Mouse (Mus musculus): ENCODE data around the gene Sfrp5. TPM values are rescaled to one million over a fixed set of nuclear protein-coding genes. Genes with fewer than 3 reads are reported as not detected.
A peak's percentile ranks its signal among the peaks of the same experiment; 100 is the strongest.

The Sfrp5 gene
- 0.14 TPM in 1 of 2 replicates, not detected in the other for polyA plus RNA-seq (2016; fragmentation: Nextera tagmentation; extraction: Ambion mirVana)

GRCm38 (mm10) chr19:42201696-42202381 lies at the start of gene Sfrp5:
Gene Sfrp5 (minus strand): TSS chr19:42202252.
- no peaks in the 10 kb centered on the region for H3K9me3 ChIP-seq
- H3K27ac ChIP-seq = no peak within 1 kb of the TSS
- WGBS = under 1% methylated on average over 60 of the region's 60 CpGs
- H3K27me3 ChIP-seq (ENCODE audit: poor library complexity, severe bottlenecking) = peaks cover 80% of the 10 kb centered on the region
- H3K4me3 ChIP-seq = peak within 1 kb of the TSS; percentile 39
- DNase-seq (ENCODE audit: extremely low spot score, low spot score) = peak; percentile 26
- peaks cover 29% of the 10 kb centered on the region for H3K4me1 ChIP-seq
- no peaks in the 10 kb centered on the region for H3K36me3 ChIP-seq (replicated peaks)

GRCm38 (mm10) chr19:42249976-42250914 lies 48.2 kb upstream of the Sfrp5 start:
- Histone ChIP-seq H3K27me3 (ENCODE audit: poor library complexity, severe bottlenecking) (peaks cover 22% of the 10 kb centered on the region), H3K4me3 (no peak overlapping the region), H3K9me3 (no peaks in the 10 kb centered on the region), H3K36me3 (replicated peaks) (no peaks in the 10 kb centered on the region), H3K27ac (no peak overlapping the region), H3K4me1 (peaks cover 2% of the 10 kb centered on the region)
- WGBS = 81% methylated on average over 11 of the region's 11 CpGs
- DNase-seq (ENCODE audit: extremely low spot score, low spot score) = no peak

- Histone ChIP-seq H3K36me3 (replicated peaks) (no peaks in the 10 kb centered on the region), H3K27me3 (ENCODE audit: poor library complexity, severe bottlenecking) (no peaks in the 10 kb centered on the region), H3K4me1 (peaks cover 2% of the 10 kb centered on the region; the same call in 1 of the 2 replicates), H3K4me3 (no peak within 1 kb of the TSS), H3K9me3 (no peaks in the 10 kb centered on the region), H3K27ac (no peak within 1 kb of the TSS)
- 91% methylated on average over 3 of the region's 3 CpGs for WGBS
- DNase-seq (ENCODE audit: extremely low spot score, low spot score) = no peak
Measured at GRCm38 (mm10) chr19:42247519-42247918, 45.5 kb upstream of the Sfrp5 start, which contains the start of gene Golga7b. Gene Golga7b (plus strand): TSS chr19:42247574.

DNA sequence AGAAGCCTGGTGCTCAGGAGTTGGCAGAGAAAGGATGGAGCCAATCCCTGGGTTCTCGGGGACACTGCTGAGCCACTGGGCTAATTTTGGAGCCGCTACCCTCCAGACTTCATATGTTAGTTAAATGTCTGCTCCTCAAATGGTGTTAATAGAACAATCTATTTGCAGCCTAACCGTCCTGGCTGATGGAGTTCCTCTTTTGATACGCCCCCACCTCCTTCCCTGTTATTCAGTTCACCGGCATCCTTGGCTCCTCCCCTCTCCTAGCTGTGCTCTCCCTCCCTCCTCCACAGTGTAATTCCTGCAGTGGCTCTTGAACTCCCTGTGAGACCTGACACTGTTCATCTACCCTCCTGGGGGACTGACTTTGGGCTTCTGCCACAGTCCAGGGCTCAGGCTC lies 44.6 kb upstream of the Sfrp5 start:
- Histone ChIP-seq H3K4me3 (no peak overlapping the region), H3K27ac (no peak overlapping the region), H3K4me1 (peaks cover 4% of the 10 kb centered on the region; the same call in 1 of the 2 replicates), H3K36me3 (replicated peaks) (no peaks in the 10 kb centered on the region), H3K27me3 (ENCODE audit: poor library complexity, severe bottlenecking) (no peaks in the 10 kb centered on the region), H3K9me3 (no peaks in the 10 kb centered on the region)
- WGBS = 60% methylated on average over 5 of the region's 5 CpGs
- DNase-seq (ENCODE audit: extremely low spot score, low spot score) = no peak

GRCm38 (mm10) chr19:42243401-42243800 lies 41.3 kb upstream of the Sfrp5 start:
- WGBS = 75% methylated on average over 3 of the region's 3 CpGs
- DNase-seq (ENCODE audit: extremely low spot score, low spot score) = no peak
- Histone ChIP-seq H3K27ac (no peak overlapping the region), H3K4me3 (no peak overlapping the region), H3K4me1 (peaks cover 9% of the 10 kb centered on the region), H3K36me3 (replicated peaks) (no peaks in the 10 kb centered on the region), H3K9me3 (no peaks in the 10 kb centered on the region), H3K27me3 (ENCODE audit: poor library complexity, severe bottlenecking) (no peaks in the 10 kb centered on the region)

DNA sequence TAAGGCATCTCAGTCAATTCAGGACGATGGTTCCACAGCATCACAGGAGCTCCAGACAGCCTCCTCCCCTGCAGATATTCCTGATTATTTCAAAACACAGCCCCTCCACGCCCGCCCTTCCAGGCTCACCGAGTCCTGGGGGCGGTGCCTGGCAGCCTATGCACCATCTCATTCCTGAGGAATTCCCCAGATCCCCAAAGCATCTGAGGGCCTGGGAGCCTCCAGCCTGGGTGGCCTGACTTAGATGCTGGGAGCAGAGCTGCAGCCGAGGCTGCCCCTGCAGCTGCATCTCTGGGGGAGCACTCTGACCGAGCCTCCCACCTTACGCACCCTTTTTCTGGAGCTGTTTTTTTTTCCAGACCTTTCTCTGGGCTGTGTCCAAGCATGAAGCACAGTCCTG lies 38.8 kb upstream of the Sfrp5 start:
- DNase-seq (ENCODE audit: extremely low spot score, low spot score) = no peak
- Histone ChIP-seq H3K4me1 (peaks cover 19% of the 10 kb centered on the region), H3K27me3 (ENCODE audit: poor library complexity, severe bottlenecking) (no peaks in the 10 kb centered on the region), H3K4me3 (no peak overlapping the region), H3K36me3 (replicated peaks) (no peaks in the 10 kb centered on the region), H3K9me3 (no peaks in the 10 kb centered on the region), H3K27ac (no peak overlapping the region)
- 65% methylated on average over 8 of the region's 8 CpGs for WGBS

- Histone ChIP-seq H3K4me1 (peaks cover 19% of the 10 kb centered on the region), H3K9me3 (no peaks in the 10 kb centered on the region), H3K36me3 (replicated peaks) (no peaks in the 10 kb centered on the region), H3K27ac (peak overlapping the region; percentile 13; the same call in 1 of the 2 replicates), H3K4me3 (no peak overlapping the region), H3K27me3 (ENCODE audit: poor library complexity, severe bottlenecking) (no peaks in the 10 kb centered on the region)
- DNase-seq (ENCODE audit: extremely low spot score, low spot score) = no peak
- 71% methylated on average over 7 of the region's 7 CpGs for WGBS
Measured at GRCm38 (mm10) chr19:42238341-42238715, 36.3 kb upstream of the Sfrp5 start.

DNA sequence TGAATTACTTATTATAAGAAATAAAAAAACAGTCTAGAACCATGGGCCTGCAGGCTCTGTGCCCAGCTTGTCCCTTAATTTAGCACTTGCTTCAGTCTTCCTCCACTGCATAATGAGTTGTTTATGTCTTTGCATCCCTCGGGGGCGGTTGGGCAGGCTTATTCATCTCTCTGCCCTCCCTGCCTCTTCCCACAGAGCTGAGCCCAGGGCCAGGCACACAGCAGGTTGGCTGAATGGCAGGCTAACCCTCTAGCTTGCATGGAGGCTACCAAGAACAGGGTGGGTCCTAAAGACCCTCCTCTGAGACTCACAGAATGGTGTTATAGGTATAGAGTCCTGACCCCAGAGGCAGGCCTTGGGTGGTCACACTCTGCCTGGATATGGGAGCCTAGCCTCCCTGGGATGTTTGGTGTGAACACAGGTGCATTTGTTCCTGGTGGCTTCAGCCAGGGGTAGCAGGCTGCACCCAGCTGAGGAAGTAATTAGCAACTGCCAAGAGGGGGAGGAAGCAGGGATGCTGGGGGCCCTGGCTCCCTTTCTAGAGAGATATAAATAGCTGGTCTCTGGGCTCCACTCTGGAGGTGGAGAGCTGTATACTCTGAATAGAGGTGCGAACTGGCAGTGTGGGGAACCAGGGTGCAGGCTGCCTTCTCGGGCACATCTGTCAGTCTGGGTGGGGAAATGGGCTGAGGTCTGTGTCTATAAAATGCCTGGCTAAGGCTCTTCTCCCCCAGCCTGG lies 35.7 kb upstream of the Sfrp5 start:
- no peaks in the 10 kb centered on the region for H3K9me3 ChIP-seq
- H3K4me1 ChIP-seq = peaks cover 19% of the 10 kb centered on the region
- H3K27me3 ChIP-seq (ENCODE audit: poor library complexity, severe bottlenecking) = no peaks in the 10 kb centered on the region
- DNase-seq (ENCODE audit: extremely low spot score, low spot score) = no peak
- H3K36me3 ChIP-seq (replicated peaks) = no peaks in the 10 kb centered on the region
- H3K4me3 ChIP-seq = no peak overlapping the region
- peak overlapping the region; percentile 13; the same call in 1 of the 2 replicates for H3K27ac ChIP-seq
- 21% methylated on average over 4 of the region's 4 CpGs for WGBS

DNA sequence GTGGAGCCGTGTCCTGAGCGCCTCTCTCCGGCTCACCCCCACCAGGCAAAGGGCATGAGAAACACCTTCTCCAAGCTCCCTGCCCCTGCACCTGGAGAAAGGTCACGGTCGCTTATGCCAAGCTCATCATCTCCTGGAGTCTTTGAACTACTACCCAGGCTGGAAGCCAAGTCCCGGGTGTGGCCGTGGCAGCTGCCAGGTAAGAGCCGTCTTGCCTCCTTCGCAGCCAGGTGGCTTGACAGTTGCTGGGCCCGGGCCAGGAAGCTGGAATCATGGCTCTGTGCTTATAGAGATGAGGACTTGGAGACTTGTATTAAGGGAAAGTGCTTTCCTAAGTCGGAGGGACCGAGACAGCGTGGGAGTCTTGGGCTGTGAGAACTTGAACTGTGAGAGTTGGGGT lies 28.9 kb upstream of the Sfrp5 start:
- Histone ChIP-seq H3K27me3 (ENCODE audit: poor library complexity, severe bottlenecking) (no peaks in the 10 kb centered on the region), H3K4me1 (no peaks in the 10 kb centered on the region), H3K36me3 (replicated peaks) (no peaks in the 10 kb centered on the region), H3K4me3 (no peak overlapping the region), H3K9me3 (no peaks in the 10 kb centered on the region), H3K27ac (no peak overlapping the region)
- DNase-seq (ENCODE audit: extremely low spot score, low spot score) = no peak
- 92% methylated on average over 13 of the region's 13 CpGs for WGBS

GRCm38 (mm10) chr19:42230288-42230568 lies 28.2 kb upstream of the Sfrp5 start:
- H3K4me3 ChIP-seq = no peak overlapping the region
- no peaks in the 10 kb centered on the region for H3K36me3 ChIP-seq (replicated peaks)
- 80% methylated on average over 5 of the region's 5 CpGs for WGBS
- DNase-seq (ENCODE audit: extremely low spot score, low spot score) = no peak
- no peak overlapping the region for H3K27ac ChIP-seq
- no peaks in the 10 kb centered on the region for H3K9me3 ChIP-seq
- 0 out of 2 replicates have a peak, but pooled peaks cover under 1% of the 10 kb centered on the region for H3K27me3 ChIP-seq (ENCODE audit: poor library complexity, severe bottlenecking)
- H3K4me1 ChIP-seq = no peaks in the 10 kb centered on the region

DNA sequence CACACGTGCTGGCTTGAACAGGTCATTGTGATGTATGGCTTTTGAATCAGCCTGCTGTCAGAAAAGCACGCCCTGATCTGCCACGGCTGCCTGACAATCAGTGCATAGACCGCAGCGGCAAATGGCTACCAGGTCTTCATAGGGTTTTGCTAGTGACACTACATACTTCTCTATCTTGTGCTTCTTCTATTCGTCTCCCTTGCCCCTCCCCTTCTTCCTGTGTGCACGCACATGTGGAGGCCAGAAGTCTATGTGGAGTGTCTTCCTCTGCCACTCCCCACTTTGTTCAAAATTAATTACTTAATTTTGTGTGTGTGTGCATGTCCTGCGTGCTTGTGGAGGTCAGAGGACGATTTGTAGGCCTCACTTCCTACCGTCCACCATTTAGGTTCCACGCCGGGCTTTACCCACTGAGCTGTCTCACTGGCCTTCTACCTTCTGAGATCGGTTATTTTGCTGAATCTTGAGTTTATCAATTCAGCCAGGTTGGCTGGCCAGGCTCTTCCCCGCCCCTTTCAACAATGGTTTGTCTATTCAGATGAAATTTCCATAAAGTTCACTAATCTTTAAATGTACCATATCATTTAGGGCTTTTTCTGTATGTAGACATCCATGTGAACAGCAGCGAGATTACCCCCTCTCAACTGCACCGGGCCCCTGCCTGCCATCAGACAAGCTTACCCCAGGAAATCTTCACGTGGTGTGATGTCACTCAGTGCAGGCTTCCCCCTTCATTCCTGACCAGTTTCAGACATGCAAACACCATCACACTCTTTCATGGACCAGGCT lies 27.6 kb upstream of the Sfrp5 start:
- Histone ChIP-seq H3K9me3 (no peaks in the 10 kb centered on the region), H3K27me3 (ENCODE audit: poor library complexity, severe bottlenecking) (0 out of 2 replicates have a peak, but pooled peaks cover 3% of the 10 kb centered on the region), H3K4me3 (no peak overlapping the region), H3K4me1 (no peaks in the 10 kb centered on the region), H3K27ac (no peak overlapping the region), H3K36me3 (replicated peaks) (no peaks in the 10 kb centered on the region)
- no peak for DNase-seq (ENCODE audit: extremely low spot score, low spot score)
- whole genome bisulfite sequencing = 83% methylated on average over 17 of the region's 17 CpGs

- WGBS = 85% methylated on average over 10 of the region's 10 CpGs
- no peak overlapping the region for H3K27ac ChIP-seq
- DNase-seq (ENCODE audit: extremely low spot score, low spot score) = no peak
- no peaks in the 10 kb centered on the region for H3K9me3 ChIP-seq
- H3K4me3 ChIP-seq = no peak overlapping the region
- 0 out of 2 replicates have a peak, but pooled peaks cover 3% of the 10 kb centered on the region for H3K27me3 ChIP-seq (ENCODE audit: poor library complexity, severe bottlenecking)
- no peaks in the 10 kb centered on the region for H3K4me1 ChIP-seq
- H3K36me3 ChIP-seq (replicated peaks) = no peaks in the 10 kb centered on the region
Measured at GRCm38 (mm10) chr19:42226451-42226850, 24.4 kb upstream of the Sfrp5 start.

Measured in forebrain, embryonic 10.5 days (tissue).